Mouse (Mus musculus): Measurements from ENCODE around the gene Gm21095. TPM values are rescaled to one million over a fixed set of nuclear protein-coding genes. Genes with fewer than 3 reads are reported as not detected.
"Not testable (repeated sequence)": the region's sequence is repeated elsewhere in the genome, so short reads cannot be mapped to it uniquely, and the experiment has no call there.

Gm21095 gene
- total RNA-seq (2015) = not detected in 2 replicates
- not detected in 2 replicates for total RNA-seq (2017)

- not testable (repeated sequence) for ATAC-seq (ENCODE audit: poor library complexity, severe bottlenecking)
These were observed at the start of gene Gm21095 for GRCm38 (mm10) chrY:84096979-84097378. Gene Gm21095, plus strand, starts transcription at chrY:84097279.
